Mouse (Mus musculus): Measurements from ENCODE around the gene S100a1.

S100a1 gene

DNA sequence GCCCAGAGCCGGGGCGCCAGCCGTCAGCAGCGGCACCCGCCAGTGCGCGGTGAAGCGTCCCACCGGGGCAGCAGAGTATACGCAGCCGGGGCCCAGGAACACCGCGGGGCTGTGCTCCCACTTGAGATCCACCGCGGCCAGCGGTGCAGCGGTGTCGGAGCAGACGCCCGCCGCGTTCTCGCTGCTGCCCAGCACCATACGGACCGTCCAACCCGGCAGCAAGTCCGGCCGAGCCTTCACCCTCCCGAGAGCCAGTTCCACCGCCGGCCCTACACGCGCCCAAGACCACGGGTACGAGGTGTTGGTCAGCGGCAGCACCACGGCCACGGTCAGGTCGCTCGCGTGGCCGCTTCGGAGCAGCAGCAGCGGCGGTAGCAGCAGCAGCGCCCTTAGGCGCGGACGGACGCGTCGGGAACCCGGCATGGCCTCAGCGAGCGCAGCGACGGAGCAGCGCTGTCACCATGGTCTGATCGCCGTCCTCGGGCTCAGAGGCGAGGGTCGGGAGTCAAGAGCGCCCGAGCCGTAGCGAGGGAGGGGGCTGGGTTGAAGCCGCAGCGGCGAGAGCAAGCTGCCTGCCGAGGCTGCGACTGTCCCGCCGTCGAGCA, 49.0 kb downstream of the S100a1 start:
- no peak for DNase-seq (ENCODE audit: low spot score in 2 of 2)

DNA sequence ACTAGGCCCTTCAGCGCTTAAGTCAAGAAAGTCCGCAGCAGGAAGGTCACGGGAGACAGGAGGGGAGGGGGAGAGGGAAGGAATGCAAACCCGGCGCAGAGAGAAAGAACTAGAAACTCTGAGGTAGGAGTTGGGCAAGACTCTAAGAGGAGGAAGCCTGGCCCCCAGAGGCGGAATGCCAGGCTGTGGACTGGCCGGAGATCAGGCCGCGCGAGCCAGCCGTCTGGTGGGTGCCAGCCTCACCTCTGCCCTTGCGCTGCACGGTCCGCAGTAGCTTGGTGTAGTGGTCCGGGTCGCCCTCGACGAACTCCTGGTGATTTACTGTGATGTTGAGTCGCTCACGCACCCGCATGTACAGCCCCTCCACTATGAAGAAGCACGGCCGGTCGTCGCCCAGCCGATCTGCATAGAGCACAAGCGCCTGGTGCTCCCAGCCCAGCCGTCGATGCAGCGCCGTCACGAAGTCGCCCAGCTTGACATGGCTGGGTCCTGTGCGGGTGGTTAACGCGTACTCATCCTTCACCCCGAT, 49.6 kb downstream of the S100a1 start:
- DNase-seq (ENCODE audit: low spot score in 2 of 2): no peak

DNA sequence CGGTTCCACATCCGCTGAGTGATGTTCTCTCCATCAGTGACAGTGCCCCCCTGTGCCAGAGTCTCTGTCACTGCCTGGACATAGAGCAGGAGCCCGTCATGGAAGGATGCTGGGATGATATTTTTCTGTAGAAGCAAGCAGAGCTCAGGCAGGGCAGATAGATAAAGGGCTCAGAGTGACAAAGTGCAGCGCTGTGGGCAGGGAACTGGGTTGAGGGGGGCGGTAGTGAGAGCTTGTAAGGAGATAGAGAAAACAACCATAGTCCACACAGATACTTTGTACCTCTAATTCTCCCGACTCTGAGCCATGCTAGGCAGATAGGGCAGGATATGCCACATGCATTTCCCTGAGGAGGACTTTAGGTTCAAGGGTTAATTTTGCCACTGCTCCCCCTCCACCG, 51.6 kb downstream of the S100a1 start:
- DNase-seq (ENCODE audit: low spot score in 2 of 2): no peak

DNA sequence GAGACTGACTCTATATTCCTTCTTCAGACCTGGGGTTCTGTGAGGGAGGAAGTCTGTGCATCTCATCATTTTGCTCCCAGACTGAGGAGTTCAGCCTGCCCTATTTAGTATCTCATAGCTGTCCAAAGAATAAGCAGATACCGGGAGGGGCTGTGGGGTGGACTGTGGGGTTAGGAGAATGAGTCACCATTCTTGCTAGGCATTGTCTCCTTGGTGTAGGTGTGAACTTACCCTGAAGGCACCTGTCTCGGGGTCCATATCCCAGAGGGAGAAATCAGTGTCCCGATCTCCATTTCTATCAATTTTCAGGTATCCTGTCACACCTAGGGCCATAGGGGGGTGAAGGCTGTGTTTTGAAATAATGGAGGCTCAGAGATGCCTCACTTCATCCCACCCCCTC, 52.3 kb downstream of the S100a1 start:
- DNase-seq (ENCODE audit: low spot score in 2 of 2): no peak

All from frontal cortex, postnatal 36 days (tissue).